In genomic region chr2:35620364-35621224, GRCm38 (mm10) we compare ENCODE assay signal across 9 mouse cellular contexts.
DNase-seq lines count a peak whose midpoint lies in the region; ATAC-seq and TF ChIP-seq lines count a peak whose summit lies in the region.
"Had no signal": no experiment of that assay in that cellular context is flagged by ENCODE, and none has a peak within 500 bp of the region (broad histone marks: within the 10 kb centered on the region; RNA-seq: fewer than 3 reads in every experiment).

No protein-coding gene starts in this region.

- 0 out of 2 replicates have a peak overlapping the region, but pooled peaks have one; percentile 12 for H3K4me2 ChIP-seq in forebrain, embryonic 16.5 days (ENCODE audit: low read length)
- peak overlapping the region; percentile 38 for H3K4me2 ChIP-seq in liver, embryonic 13.5 days

- ATAC-seq in forebrain, embryonic 16.5 days = peak; percentile 25; the same call in 1 of the 2 replicates
- ATAC-seq in liver, embryonic 13.5 days (ENCODE audit: low read depth) = 0 out of 2 replicates have a peak, but pooled peaks have one; percentile 7
- no peak for ATAC-seq in monocyte, adult 5-6 weeks (replicated peaks; ENCODE audit: insufficient number of reproducible peaks, low FRiP score, low TSS enrichment, poor library complexity, severe bottlenecking)

- H3K79me2 ChIP-seq in heart, adult 2 months (replicated peaks; ENCODE audit: control insufficient read depth, insufficient read depth, low read length) = peaks cover 3% of the 10 kb centered on the region; the same call in 1 of the 2 replicates

- no peaks in the 10 kb centered on the region for H3K27me3 ChIP-seq in heart, adult 2 months (ENCODE audit: control insufficient read depth, insufficient read depth, low read length)
- no peaks in the 10 kb centered on the region for H3K27me3 ChIP-seq in forebrain, embryonic 16.5 days (replicated peaks; ENCODE audit: control insufficient read depth, insufficient read depth, low read length)
- peaks cover 37% of the 10 kb centered on the region for H3K27me3 ChIP-seq in liver, embryonic 13.5 days

- no peaks in the 10 kb centered on the region for H3K36me3 ChIP-seq in heart, adult 2 months (ENCODE audit: control insufficient read depth, insufficient read depth, low read length)
- no peaks in the 10 kb centered on the region for H3K36me3 ChIP-seq in forebrain, embryonic 16.5 days (ENCODE audit: control insufficient read depth, insufficient read depth)
- H3K36me3 ChIP-seq in liver, embryonic 13.5 days = no peaks in the 10 kb centered on the region; the same call in 1 of the 2 replicates

- no peak for TF ChIP-seq POLR2A in heart, adult 2 months (IDR thresholded peaks at IDR 0.05; ENCODE audit: insufficient read depth, low read depth, low read length)
- no peak for TF ChIP-seq POLR2A in brain, embryonic 14.5 days (IDR thresholded peaks at IDR 0.05; ENCODE audit: borderline replicate concordance, extremely low read depth, insufficient read depth, insufficient read length, poor library complexity, severe bottlenecking)

- no peak for TF ChIP-seq CTCF in heart, adult 2 months (IDR thresholded peaks at IDR 0.05)
- TF ChIP-seq CTCF in brain, embryonic 14.5 days (IDR thresholded peaks at IDR 0.05; ENCODE audit: borderline replicate concordance, extremely low read depth, insufficient read depth, insufficient read length) = no peak

- WGBS in heart, adult 2 months = 54% methylated on average over 7 of the region's 7 CpGs
- 17% methylated on average over 7 of the region's 7 CpGs for WGBS in forebrain, embryonic 16.5 days
- 22% methylated on average over 7 of the region's 7 CpGs for WGBS in liver, embryonic 13.5 days (ENCODE audit: insufficient replicate concordance)

- no peaks in the 10 kb centered on the region for H3K9me3 ChIP-seq in forebrain, embryonic 16.5 days (ENCODE audit: control insufficient read depth, low read length)
- H3K9me3 ChIP-seq in liver, embryonic 13.5 days (replicated peaks) = no peaks in the 10 kb centered on the region

- no peak overlapping the region for H3K4me3 ChIP-seq in heart, adult 2 months
- H3K4me3 ChIP-seq in forebrain, embryonic 16.5 days (replicated peaks; ENCODE audit: low read length) = no peak overlapping the region
- no peak overlapping the region for H3K4me3 ChIP-seq in liver, embryonic 13.5 days (replicated peaks)

- DNase-seq in heart, adult 2 months = no peak
- no peak for DNase-seq in heart, postnatal 4 days
- DNase-seq in brain, embryonic 14.5 days (ENCODE audit: low read depth) = peak; percentile 75
- no peak for DNase-seq in liver, embryonic 13.5 days
- no peak for DNase-seq in left cerebral cortex, postnatal 10 days (ENCODE audit: extremely low spot score in 1 of 2, low spot score in 2 of 2)
- DNase-seq in urinary bladder, postnatal 10 days (ENCODE audit: low spot score) = no peak
- DNase-seq: lung, postnatal 36 days had no signal

- TF ChIP-seq EP300 in heart, adult 2 months (IDR thresholded peaks at IDR 0.05; ENCODE audit: insufficient read depth, low read depth, low read length) = no peak

- H3K4me1 ChIP-seq in heart, adult 2 months (ENCODE audit: control insufficient read depth, insufficient read depth, low read length) = peaks cover 33% of the 10 kb centered on the region
- peaks cover 35% of the 10 kb centered on the region for H3K4me1 ChIP-seq in forebrain, embryonic 16.5 days (replicated peaks; ENCODE audit: control insufficient read depth, insufficient read depth, low read length)
- H3K4me1 ChIP-seq in liver, embryonic 13.5 days (replicated peaks) = peaks cover 78% of the 10 kb centered on the region

- H3K27ac ChIP-seq in heart, adult 2 months = peak overlapping the region; percentile 33
- no peak overlapping the region for H3K27ac ChIP-seq in forebrain, embryonic 16.5 days (ENCODE audit: low read length)
- H3K27ac ChIP-seq in liver, embryonic 13.5 days = peak overlapping the region; percentile 50; the same call in 1 of the 2 replicates

- intact Hi-C loops in heart, adult 2 months (cut with DNase I) = no loop called here
- intact Hi-C loops in left cerebral cortex, postnatal 10 days (cut with DNase I) = loop anchor here (10.0 kb wide), 1 partner anchor 76 kb away; no protein-coding TSS in a partner anchor

- H3K9ac ChIP-seq in heart, adult 2 months (ENCODE audit: low read depth, low read length) = no peak overlapping the region
- 0 out of 2 replicates have a peak overlapping the region, but pooled peaks have one; percentile 18 for H3K9ac ChIP-seq in forebrain, embryonic 16.5 days (replicated peaks; ENCODE audit: low read depth, low read length)
- H3K9ac ChIP-seq in liver, embryonic 13.5 days = no peak overlapping the region
